Mouse (Mus musculus): Measurements from ENCODE around the gene Timm13.

Timm13 gene

DNA sequence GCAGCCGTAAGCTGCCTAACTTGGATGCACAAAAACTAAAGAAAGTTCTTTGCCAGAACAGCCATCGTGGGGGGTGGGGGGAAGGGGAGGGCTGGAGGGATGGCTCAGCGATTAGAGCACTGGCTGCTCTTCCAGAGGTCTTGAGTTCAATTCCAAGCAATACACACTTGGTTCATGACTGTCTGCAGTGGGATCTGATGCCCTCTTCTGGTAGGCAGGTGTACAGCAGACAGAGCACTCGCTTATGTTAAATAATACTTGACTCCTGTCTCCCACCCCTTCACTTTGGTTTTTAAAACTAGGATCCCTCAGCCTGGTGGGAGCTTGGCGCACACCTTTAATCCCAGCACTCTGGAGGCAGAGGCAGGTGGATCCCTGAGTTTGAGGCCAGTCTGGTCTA lies 24.7 kb downstream of the Timm13 start:
- in situ Hi-C loops (cut with MboI, MseI), result loop anchor here (5.0 kb wide), 4 partner anchors 39 to 129 kb away; partner anchors contain the start of gene Jsrp1 (in 1 of the 2)

DNA sequence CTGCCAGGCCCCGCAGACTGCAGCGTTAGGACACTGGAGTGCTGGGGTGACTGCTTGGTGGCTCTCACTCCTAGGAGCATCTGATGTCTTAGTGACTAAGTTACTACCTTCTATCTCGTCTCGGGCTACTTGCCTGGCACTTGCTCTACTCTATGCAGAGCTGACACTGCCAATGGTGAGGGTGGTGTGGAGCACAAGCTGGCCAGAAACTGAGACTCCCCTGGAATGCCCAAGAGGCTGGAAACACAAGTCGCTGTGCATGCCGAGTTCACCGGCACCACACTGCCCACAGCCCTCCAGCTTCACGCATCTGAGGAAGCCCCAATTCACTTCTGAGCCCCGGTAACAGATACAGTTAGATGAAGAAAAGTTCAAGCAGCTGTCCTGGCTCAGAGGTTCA lies 26.7 kb downstream of the Timm13 start:
- in situ Hi-C loops (cut with MboI, MseI), result no loop called here

DNA sequence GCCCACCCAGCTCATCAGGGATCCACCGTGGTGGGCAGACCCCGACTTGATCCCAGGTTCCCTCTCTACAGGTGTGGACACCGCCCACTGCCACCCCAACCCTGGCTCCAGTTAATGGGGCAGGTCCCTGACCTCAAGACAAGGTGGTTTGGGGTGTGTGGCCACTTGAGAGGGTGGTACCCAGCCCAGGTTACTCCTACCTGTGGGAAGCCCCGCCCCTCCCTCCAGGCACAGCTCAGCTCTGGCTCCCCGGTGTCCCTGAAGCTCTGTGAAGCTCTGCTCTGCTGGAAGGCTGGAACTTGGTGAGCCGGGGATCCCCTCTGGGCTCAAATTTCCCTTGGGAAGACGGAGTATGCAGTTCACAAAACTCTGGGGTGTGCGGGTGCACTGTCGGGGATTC lies 29.2 kb downstream of the Timm13 start, which contains the start of gene Tmprss9:
Gene Tmprss9 (plus strand): TSS at position 268 of the 400 bp plus-strand sequence.
- in situ Hi-C loops (cut with MboI, MseI), result no loop called here

DNA sequence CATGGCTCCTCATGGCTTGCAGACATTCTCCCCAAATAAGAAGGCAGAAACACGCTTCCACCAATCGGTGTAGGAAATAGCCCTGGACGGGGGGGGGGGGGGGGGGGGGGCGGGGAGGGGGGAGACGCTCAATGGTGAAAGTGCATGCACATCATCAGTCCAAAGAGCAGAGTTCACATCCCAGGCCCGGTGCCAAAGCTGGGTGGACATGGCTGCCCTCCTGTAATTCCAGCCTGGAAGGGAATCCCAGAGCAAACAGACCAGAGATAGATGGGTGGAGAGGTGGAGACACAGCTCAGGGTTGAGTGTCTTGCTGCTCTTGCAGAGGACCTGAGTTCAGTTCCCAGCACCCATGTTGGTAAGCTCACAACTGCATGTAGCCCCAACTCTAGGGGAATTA lies 29.8 kb downstream of the Timm13 start:
- in situ Hi-C loops (cut with MboI, MseI), result no loop called here

DNA sequence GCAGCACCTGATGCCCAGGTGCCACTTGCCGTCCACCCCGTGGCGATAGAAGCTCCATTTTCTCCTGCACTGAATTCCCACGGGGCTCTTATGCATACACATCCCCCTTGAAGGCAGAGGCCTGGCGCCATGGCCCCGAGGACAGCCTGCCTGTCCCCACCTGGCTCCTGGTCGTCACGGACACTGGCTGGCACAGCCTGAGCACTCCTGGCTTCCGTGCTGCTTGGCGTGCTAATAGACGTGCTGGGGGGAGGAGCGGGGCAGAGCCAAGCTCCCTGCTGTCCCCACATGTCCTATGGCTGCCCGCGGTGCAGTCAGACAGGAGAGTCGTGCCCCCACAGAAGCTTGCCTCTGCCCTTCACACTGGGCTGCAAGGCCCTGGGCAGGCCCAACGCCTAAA lies 36.3 kb downstream of the Timm13 start:
- in situ Hi-C loops (cut with MboI, MseI), result no loop called here

DNA sequence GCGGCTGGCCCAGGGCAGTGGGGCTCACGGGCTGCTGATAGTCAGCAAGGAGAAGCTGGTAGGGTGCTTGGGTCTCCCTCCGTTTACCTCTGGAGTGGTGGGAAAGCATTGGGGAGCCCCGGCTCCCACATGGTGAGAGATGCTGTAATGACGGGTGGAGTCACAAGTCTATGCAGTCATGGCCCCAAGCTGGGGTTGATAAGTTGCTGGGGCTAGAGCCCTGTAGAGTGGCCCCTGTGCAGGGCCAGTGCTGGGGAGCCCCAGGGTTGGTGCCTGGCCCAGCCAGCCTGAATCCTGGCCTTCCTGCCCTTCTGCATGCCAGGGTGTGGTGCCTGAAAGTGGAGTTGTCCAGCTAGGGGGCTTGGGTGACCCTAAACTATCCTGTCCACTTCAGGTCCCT lies 38.5 kb downstream of the Timm13 start:
- in situ Hi-C loops (cut with MboI, MseI), result no loop called here

DNA sequence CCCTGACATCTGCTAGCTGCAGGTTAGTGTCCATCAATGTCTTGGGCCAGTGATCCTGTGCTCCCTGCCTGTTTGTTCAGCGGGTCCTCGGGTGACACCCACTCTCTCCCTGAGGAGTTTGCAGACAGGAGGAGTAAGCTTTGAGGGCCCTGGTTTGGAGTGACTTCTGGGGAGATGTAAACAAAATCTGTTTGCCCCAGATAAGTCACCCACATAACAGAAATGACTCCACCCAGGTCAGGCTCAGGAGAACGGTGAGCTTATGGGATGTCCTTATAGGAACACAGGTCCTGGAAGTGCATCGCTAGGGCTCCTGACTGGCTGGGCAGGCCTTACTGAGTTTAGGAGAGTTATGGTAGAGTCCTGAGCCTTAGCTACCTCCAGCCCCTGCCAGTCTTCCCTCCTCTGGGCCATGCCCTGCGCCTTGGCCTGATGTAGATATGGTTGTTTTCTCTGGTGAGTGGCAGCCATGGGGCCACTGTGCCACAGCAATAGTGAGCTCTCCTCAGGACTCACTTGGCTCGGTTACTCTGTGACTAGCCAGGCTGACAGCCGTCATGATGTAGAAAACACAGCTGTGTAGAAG lies 42.3 kb downstream of the Timm13 start:
- in situ Hi-C loops (cut with MboI, MseI), result no loop called here

DNA sequence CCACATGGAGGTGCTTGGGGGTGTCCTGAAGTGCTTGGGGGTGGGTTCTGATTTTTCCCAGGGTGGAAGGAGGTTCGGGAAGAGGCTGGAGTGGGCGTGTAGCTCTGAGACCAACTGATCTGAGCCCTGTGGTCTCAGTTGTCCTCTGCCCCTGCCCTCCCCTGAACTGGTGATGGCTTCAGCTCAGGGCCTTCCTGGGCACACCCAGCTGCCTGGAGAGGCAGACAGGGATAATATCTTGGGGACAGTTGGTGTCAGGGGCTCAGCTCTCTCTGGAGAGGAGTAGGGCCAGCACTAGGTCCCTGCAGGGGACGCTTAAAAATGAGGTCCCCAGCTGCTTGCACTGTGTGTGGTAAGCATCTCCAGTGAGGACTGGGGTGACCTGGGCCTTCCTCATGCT lies 42.9 kb downstream of the Timm13 start:
- in situ Hi-C loops (cut with MboI, MseI), result no loop called here

DNA sequence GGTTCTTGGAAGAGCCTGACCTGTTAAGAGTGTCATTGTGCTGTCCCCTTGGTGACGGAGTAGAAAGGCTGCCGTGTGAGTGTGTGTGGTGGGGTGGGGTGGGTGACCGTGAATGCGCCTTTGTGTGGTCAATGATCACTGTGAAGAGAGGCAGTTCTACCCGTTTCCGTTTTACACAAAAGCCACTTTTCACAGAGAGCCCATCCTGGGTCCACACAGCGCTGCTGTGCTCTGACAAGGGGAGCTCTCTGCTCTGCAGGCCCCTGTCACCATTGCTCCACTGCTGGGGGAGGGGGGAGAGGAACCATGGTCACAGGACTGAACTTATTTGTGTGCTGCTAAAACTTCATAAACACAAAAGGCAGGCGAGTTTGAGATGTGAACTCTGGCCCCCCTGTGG lies 43.4 kb downstream of the Timm13 start:
- in situ Hi-C loops (cut with MboI, MseI), result no loop called here

DNA sequence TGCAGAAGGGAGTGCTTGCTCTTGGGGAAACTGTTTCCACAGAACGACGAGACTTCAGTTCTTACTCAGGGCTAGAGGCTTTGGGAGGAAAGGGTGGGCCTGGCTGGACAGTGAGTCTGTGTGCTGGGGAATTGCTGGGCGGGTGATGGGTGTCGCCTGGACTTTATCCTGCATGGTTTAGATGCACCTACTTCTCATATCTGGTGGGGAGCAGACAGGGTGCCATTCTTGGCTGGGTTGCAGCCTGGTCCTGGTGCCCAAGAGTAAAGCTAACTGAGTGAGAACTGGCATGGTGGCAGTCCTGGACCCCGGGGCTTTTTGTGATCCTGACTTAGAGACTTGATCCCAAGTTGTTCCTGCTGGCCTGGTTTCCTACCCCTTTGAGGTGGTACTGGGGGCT lies 43.9 kb downstream of the Timm13 start:
- in situ Hi-C loops (cut with MboI, MseI), result no loop called here

DNA sequence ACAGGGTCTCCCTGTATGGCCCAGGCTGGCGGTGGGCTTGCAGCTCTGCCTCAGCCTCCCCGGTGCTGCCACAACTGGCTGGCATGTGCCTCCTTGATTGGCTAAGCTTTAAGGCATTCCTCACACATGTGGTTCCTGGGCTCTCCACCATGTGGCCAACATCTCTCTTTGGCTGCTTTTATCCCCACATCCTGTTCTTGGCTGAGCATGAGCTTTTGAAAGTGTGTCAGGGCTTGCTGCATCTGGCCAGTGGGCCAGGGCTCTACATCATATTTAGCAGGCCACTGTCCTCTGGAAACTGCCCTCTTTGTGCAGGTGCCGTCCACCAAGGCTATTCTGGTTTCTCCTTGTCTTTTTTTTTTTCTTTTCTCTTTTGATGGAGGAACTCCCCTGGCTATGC lies 44.5 kb downstream of the Timm13 start:
- in situ Hi-C loops (cut with MboI, MseI), result no loop called here

DNA sequence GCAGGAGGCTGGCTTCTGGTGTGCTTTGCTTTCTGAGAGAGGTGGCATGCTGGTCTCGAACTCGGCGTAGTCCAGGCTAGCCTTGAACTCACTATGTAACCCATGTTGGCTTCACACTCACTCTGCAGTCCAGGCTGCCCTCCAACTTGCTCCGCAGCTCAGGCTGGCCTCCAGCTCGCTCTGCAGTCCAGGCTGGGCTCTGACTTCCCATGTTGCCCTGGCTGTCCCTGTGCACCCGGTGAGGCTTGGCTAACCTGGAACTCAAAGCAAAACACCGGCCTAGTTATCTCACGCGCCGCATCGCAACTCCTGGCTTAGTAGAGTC lies 45.1 kb downstream of the Timm13 start:
- in situ Hi-C loops (cut with MboI, MseI), result no loop called here

DNA sequence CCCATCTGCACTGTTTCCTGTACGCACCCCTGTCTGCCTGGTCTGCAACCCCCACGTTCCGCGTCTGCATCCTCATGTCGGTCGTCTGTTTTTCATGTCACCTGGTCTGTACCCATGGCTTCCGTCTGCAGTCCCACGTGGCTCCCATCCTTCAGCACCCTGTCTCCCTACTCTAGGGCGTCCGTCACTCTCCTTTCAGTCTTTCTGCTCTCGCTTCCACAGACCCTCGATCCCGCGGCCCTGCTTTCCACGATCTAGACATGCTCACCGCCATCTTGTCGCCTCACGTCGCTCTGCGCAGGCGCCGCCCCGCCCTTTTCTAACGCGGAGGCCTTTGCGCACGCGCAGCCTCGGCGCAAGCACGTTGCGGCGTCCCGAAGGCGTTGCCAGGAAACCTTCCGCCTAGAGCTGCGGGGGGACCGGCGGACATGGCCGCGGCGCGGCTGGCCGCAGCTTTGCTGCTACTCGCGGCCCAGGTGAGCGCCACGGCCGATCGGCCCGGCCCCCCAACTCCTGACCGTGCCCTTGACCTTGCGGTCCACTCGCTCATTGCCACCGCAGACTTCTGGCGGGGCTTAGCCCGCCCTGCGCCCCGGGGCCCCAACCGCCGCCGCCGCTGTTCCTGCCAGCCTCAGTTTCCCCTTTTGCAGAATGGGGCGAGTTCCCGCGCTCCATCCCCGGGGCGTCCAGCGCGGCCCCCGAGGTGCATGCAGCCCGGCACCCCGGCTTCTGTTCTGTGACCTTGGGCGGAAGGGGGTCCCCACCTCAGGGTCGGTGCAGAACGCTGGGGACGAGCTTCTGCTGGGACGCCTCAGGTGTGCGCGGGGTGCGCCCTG lies 45.6 kb downstream of the Timm13 start, which contains the start of the genes Lsm7 and Sppl2b:
Gene Lsm7 (minus strand): TSS at position 297 of the 836 bp plus-strand sequence.
Gene Sppl2b (plus strand): TSS at position 363 of the 836 bp plus-strand sequence.
- in situ Hi-C loops (cut with MboI, MseI), result no loop called here

All from T-helper 17 cell (primary cell).